Mouse (Mus musculus) hindbrain, embryonic 15.5 days (tissue): ENCODE results near the gene Mettl18. TPM values are rescaled to one million over a fixed set of nuclear protein-coding genes. Genes with fewer than 3 reads are reported as not detected.
"Not testable (repeated sequence)": the region's sequence is repeated elsewhere in the genome, so short reads cannot be mapped to it uniquely, and the experiment has no call there.

ENCODE experiments used
- ATAC-seq: fragments of 200-750 bp; cut with Nextera tagmentation; 2 replicates; pipeline ENCODE4 v1.8.0; 2017; ENCODE audit warnings: low read depth, moderate number of reproducible peaks, moderate TSS enrichment; ENCODE audit not compliant: low FRiP score
- H3K27ac ChIP-seq: fragments of 300-500 bp; sonication (generic); replicated peaks from 2 replicates; pipeline ENCODE4 v1.5.1; 2015; ENCODE audit warnings: mild to moderate bottlenecking, inconsistent platforms
- H3K27me3 ChIP-seq: fragments of 300-500 bp; sonication (generic); 2 replicates; pipeline ENCODE4 v1.6.1; 2015; ENCODE audit warnings: control low read depth, inconsistent platforms
- H3K36me3 ChIP-seq: fragments of 300-500 bp; sonication (generic); 2 replicates; pipeline ENCODE4 v1.6.1; 2015; ENCODE audit warnings: control low read depth, inconsistent platforms
- H3K4me1 ChIP-seq: fragments of 300-500 bp; sonication (generic); replicated peaks from 2 replicates; pipeline ENCODE4 v1.6.1; 2015; ENCODE audit warnings: control low read depth, inconsistent platforms
- H3K4me2 ChIP-seq: fragments of 300-500 bp; sonication (generic); 2 replicates; pipeline ENCODE4 v1.6.1; 2015; ENCODE audit warnings: moderate library complexity, mild to moderate bottlenecking, inconsistent platforms
- H3K4me3 ChIP-seq: fragments of 300-500 bp; sonication (generic); 2 replicates; pipeline ENCODE4 v1.5.1; 2015; ENCODE audit warnings: mild to moderate bottlenecking, inconsistent platforms
- H3K9ac ChIP-seq: fragments of 300-500 bp; sonication (generic); 2 replicates; pipeline ENCODE4 v1.6.1; 2015; ENCODE audit warnings: inconsistent platforms
- H3K9me3 ChIP-seq: fragments of 300-500 bp; sonication (generic); 2 replicates; pipeline ENCODE4 v1.6.1; 2016; ENCODE audit warnings: control low read depth, inconsistent platforms
- WGBS: fragments of 180-500 bp; shearing (Covaris S2); methylation state at CpG from one replicate; pipeline ENCODE4 v1.1.7; 2015; 5-methylcytosine and 5-hydroxymethylcytosine counted together
- polyA plus RNA-seq: library from polyadenylated mRNA; unstranded; fragments of >200 nt; fragmentation: Nextera tagmentation; extraction: Ambion mirVana; gene quantifications from 2 replicates; pipeline ENCODE4 v1.2.1, GENCODE M21; 2015

Gene Mettl18
- polyA plus RNA-seq, 1 experiment from 2014 or later = 6.9 TPM

DNA sequence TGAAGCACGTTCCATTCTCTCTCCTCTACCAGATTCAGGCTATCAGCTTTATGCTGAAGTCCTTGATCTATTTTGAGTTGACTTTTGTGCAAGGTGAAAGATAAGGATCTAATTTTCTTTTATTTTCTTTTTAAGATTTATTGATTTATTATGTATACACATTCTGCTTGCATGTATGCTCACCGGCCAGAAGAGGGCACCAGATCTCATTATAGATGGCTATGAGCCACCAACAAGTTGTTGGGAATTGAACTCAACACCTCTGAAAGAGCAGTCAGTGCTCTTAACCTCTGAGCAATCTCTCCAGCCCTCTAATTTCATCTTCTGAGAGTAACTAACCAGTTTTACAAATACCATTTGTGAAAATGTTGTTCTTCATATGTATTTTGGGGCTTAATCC is 14.5 kb downstream of the Mettl18 start:
- no peaks in the 10 kb centered on the region for H3K9me3 ChIP-seq
- H3K27me3 ChIP-seq = no peaks in the 10 kb centered on the region
- no peaks in the 10 kb centered on the region for H3K4me1 ChIP-seq
- H3K4me3 ChIP-seq = no peak overlapping the region
- WGBS = 45% methylated on average over 2 of the region's 2 CpGs
- H3K9ac ChIP-seq = no peak overlapping the region
- no peaks in the 10 kb centered on the region for H3K36me3 ChIP-seq
- no peak overlapping the region for H3K27ac ChIP-seq
- ATAC-seq = no peak
- H3K4me2 ChIP-seq = no peak overlapping the region

GRCm38 (mm10) chr1:164014616-164015015 is 19.9 kb downstream of the Mettl18 start:
- WGBS = 88% methylated on average over 1 of the region's 1 CpGs
- Histone ChIP-seq H3K36me3 (no peaks in the 10 kb centered on the region), H3K27me3 (no peaks in the 10 kb centered on the region), H3K4me3 (no peak overlapping the region), H3K4me1 (no peaks in the 10 kb centered on the region), H3K9ac (no peak overlapping the region), H3K27ac (no peak overlapping the region), H3K9me3 (no peaks in the 10 kb centered on the region), H3K4me2 (no peak overlapping the region)
- ATAC-seq = no peak

DNA sequence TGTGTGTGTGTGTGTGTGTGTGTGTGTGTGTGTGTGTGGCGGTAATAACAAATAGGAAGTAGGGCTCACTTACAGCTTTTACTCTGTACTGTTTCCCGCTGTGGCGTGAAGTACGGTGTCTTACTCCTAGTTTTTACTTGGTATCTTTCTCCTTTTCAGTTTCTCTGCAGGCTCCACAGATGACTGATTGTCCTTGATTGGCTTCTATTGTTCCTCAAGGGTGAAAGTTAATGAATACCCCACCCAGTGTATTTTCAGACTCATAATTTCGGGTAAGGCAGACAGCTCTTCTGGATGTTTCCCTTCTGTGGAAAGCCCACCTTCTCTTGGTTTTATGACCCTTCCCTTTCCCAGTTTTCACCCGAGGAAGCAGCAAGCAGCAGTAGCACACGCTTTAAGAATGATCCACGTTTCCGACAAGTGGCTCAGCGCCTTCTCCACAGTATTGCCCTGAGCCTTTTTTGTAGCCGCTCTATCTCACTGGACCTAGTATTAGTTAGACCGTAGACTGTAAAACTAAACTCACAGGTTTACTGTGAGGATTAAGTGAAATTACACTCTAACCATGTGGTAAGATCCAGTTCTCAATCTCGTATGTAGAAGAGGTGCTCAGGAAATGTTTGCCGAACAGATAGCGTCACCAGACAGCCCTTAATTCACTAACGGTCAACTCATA is 23.7 kb downstream of the Mettl18 start:
- Histone ChIP-seq H3K27me3 (no peaks in the 10 kb centered on the region), H3K9me3 (no peaks in the 10 kb centered on the region), H3K27ac (no peak overlapping the region), H3K4me3 (no peak overlapping the region), H3K4me2 (no peak overlapping the region), H3K9ac (no peak overlapping the region), H3K36me3 (no peaks in the 10 kb centered on the region), H3K4me1 (no peaks in the 10 kb centered on the region)
- 75% methylated on average over 16 of the region's 16 CpGs for WGBS
- ATAC-seq = no peak

DNA sequence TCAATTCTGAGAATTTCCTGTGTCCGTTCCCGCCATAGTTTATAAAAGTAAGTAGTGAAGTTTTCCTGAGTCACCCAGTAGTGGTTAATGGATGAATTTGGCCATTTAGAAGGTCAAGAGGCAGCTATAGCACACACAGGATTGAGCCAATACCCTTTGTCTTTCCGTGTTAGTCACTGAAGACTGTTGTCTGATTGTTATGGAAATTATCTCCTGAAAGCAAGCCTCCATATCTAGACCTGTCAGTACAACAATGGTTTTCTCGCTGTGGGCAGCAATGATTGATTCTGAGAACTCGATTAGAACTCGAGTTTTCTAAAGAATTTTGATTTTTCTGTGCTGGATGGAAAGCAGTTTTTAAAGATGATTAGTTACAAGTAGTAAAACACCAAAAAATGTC is 25.1 kb downstream of the Mettl18 start:
- H3K9ac ChIP-seq = no peak overlapping the region
- H3K9me3 ChIP-seq = no peaks in the 10 kb centered on the region
- no peak overlapping the region for H3K4me2 ChIP-seq
- H3K4me3 ChIP-seq = no peak overlapping the region
- 18% methylated on average over 6 of the region's 6 CpGs for WGBS
- H3K4me1 ChIP-seq = no peaks in the 10 kb centered on the region
- H3K27me3 ChIP-seq = no peaks in the 10 kb centered on the region
- no peak overlapping the region for H3K27ac ChIP-seq
- ATAC-seq = no peak
- no peaks in the 10 kb centered on the region for H3K36me3 ChIP-seq

GRCm38 (mm10) chr1:164020746-164021145 is 26.1 kb downstream of the Mettl18 start:
- not testable (repeated sequence) for ATAC-seq, H3K36me3 ChIP-seq

GRCm38 (mm10) chr1:164022106-164022505 is 27.4 kb downstream of the Mettl18 start:
- H3K9me3 ChIP-seq, H3K4me2 ChIP-seq, H3K27me3 ChIP-seq, H3K36me3 ChIP-seq, ATAC-seq, H3K4me3 ChIP-seq, H3K9ac ChIP-seq, H3K27ac ChIP-seq, H3K4me1 ChIP-seq: not testable (repeated sequence)
- 86% methylated on average over 5 of the region's 5 CpGs for WGBS

More at GRCm38 (mm10) chr1:164020746-164021145, 26.1 kb downstream of the Mettl18 start:
- H3K9me3 ChIP-seq, H3K4me1 ChIP-seq, H3K4me2 ChIP-seq, H3K9ac ChIP-seq, H3K4me3 ChIP-seq, H3K27ac ChIP-seq, H3K27me3 ChIP-seq: not testable (repeated sequence)
- 86% methylated on average over 3 of the region's 3 CpGs for WGBS

- no peak overlapping the region for H3K9ac ChIP-seq
- H3K36me3 ChIP-seq = no peaks in the 10 kb centered on the region
- H3K27ac ChIP-seq = no peak overlapping the region
- H3K4me2 ChIP-seq = no peak overlapping the region
- no peak overlapping the region for H3K4me3 ChIP-seq
- H3K4me1 ChIP-seq = no peaks in the 10 kb centered on the region
- no peaks in the 10 kb centered on the region for H3K27me3 ChIP-seq
- 83% methylated on average over 4 of the region's 4 CpGs for WGBS
- no peaks in the 10 kb centered on the region for H3K9me3 ChIP-seq
- ATAC-seq = no peak
These were observed 31.0 kb downstream of the Mettl18 start for GRCm38 (mm10) chr1:164025685-164026084.

- 60% methylated on average over 5 of the region's 5 CpGs for WGBS
- H3K27ac ChIP-seq = no peak overlapping the region
- no peaks in the 10 kb centered on the region for H3K4me1 ChIP-seq
These were observed 32.7 kb downstream of the Mettl18 start for GRCm38 (mm10) chr1:164027416-164027815.

GRCm38 (mm10) chr1:164040385-164041135 is 45.9 kb downstream of the Mettl18 start:
- H3K4me1 ChIP-seq = no peaks in the 10 kb centered on the region
- H3K4me3 ChIP-seq = no peak overlapping the region
- no peak overlapping the region for H3K4me2 ChIP-seq
- no peak overlapping the region for H3K27ac ChIP-seq
- 65% methylated on average over 10 of the region's 10 CpGs for WGBS
- H3K27me3 ChIP-seq = no peaks in the 10 kb centered on the region
- no peak for ATAC-seq
- H3K9me3 ChIP-seq = no peaks in the 10 kb centered on the region
- no peak overlapping the region for H3K9ac ChIP-seq
- H3K36me3 ChIP-seq = no peaks in the 10 kb centered on the region

More at GRCm38 (mm10) chr1:164027416-164027815, 32.7 kb downstream of the Mettl18 start:
- H3K4me2 ChIP-seq = no peak overlapping the region
- no peaks in the 10 kb centered on the region for H3K27me3 ChIP-seq
- no peak overlapping the region for H3K4me3 ChIP-seq
- H3K9me3 ChIP-seq = no peaks in the 10 kb centered on the region
- H3K9ac ChIP-seq = no peak overlapping the region
- H3K36me3 ChIP-seq = no peaks in the 10 kb centered on the region
- no peak for ATAC-seq

GRCm38 (mm10) chr1:164043549-164043948 is 48.9 kb downstream of the Mettl18 start:
- WGBS = 68% methylated on average over 3 of the region's 3 CpGs
- Histone ChIP-seq H3K4me3 (no peak overlapping the region), H3K27ac (no peak overlapping the region), H3K9ac (no peak overlapping the region), H3K4me1 (no peaks in the 10 kb centered on the region), H3K9me3 (no peaks in the 10 kb centered on the region), H3K36me3 (no peaks in the 10 kb centered on the region), H3K4me2 (no peak overlapping the region), H3K27me3 (no peaks in the 10 kb centered on the region)
- ATAC-seq = no peak
